Mouse (Mus musculus) embryonic fibroblast, embryonic 13.5 days (primary cell): Measurements from ENCODE around the gene Map1lc3b.

Source experiments
- CTCF ChIP-seq: IDR thresholded peaks from 2 replicates; pipeline ENCODE4 v1.5.1; 2011; ENCODE audit warnings: mild to moderate bottlenecking, control low read depth, low read length, moderate library complexity, borderline replicate concordance; ENCODE audit not compliant: insufficient read depth
- POLR2A ChIP-seq: IDR thresholded peaks from 2 replicates; pipeline ENCODE4 v1.6.1; 2011; ENCODE audit warnings: low read depth, mild to moderate bottlenecking, control low read depth, low read length, moderate library complexity

GRCm38 (mm10) chr8:121575661-121576060 is 14.5 kb upstream of the Map1lc3b start:
- TF ChIP-seq CTCF (no peak), POLR2A (no peak)
